Mouse (Mus musculus): ENCODE measurements around the gene Akt1s1.

Akt1s1 gene

GRCm38 (mm10) chr7:44848561-44849415, at the start of gene Akt1s1, which contains the start of gene Tbc1d17:
Akt1s1 (plus strand) TSS chr7:44848991.
Tbc1d17 (minus strand) TSS chr7:44849079.
- peak; percentile 99 to 100 for DNase-seq (ENCODE audit: low spot score in 2 of 2)

GRCm38 (mm10) chr7:44808927-44809326, 39.9 kb upstream of the Akt1s1 start:
- DNase-seq (ENCODE audit: low spot score in 2 of 2) = peak in 1 of 2 experiments; percentile 1

GRCm38 (mm10) chr7:44809466-44809865, 39.3 kb upstream of the Akt1s1 start:
- DNase-seq (ENCODE audit: low spot score in 2 of 2) = peak in 1 of 2 experiments; percentile 2

GRCm38 (mm10) chr7:44810365-44810764, 38.4 kb upstream of the Akt1s1 start:
- no peak for DNase-seq (ENCODE audit: low spot score in 2 of 2)

GRCm38 (mm10) chr7:44810819-44811557, 37.8 kb upstream of the Akt1s1 start:
- DNase-seq (ENCODE audit: low spot score in 2 of 2) = peak in 1 of 2 experiments; percentile 2

- peak in 1 of 2 experiments; percentile 8 for DNase-seq (ENCODE audit: low spot score in 2 of 2)
Observed at GRCm38 (mm10) chr7:44812651-44813325, 36.0 kb upstream of the Akt1s1 start.

- DNase-seq (ENCODE audit: low spot score in 2 of 2) = peak in 1 of 2 experiments; percentile 3
Observed at GRCm38 (mm10) chr7:44813985-44814384, 34.8 kb upstream of the Akt1s1 start.

- DNase-seq (ENCODE audit: low spot score in 2 of 2) = no peak
Observed at GRCm38 (mm10) chr7:44814423-44814822, 34.4 kb upstream of the Akt1s1 start.

GRCm38 (mm10) chr7:44814952-44815553, 33.7 kb upstream of the Akt1s1 start:
- peak; percentile 28 to 44 for DNase-seq (ENCODE audit: low spot score in 2 of 2)

GRCm38 (mm10) chr7:44815721-44816469, 32.9 kb upstream of the Akt1s1 start, which contains the start of the genes Nup62 and Il4i1:
Nup62 (plus strand) TSS chr7:44816088.
Il4i1 (plus strand) TSS chr7:44816387.
- peak; percentile 99 for DNase-seq (ENCODE audit: low spot score in 2 of 2)

- no peak for DNase-seq (ENCODE audit: low spot score in 2 of 2)
Observed at GRCm38 (mm10) chr7:44816470-44817021, 32.2 kb upstream of the Akt1s1 start, which contains the start of gene Atf5. Atf5 (minus strand) TSS chr7:44816658.

GRCm38 (mm10) chr7:44817441-44817840, 31.4 kb upstream of the Akt1s1 start:
- DNase-seq (ENCODE audit: low spot score in 2 of 2) = peak; percentile 1 to 4

GRCm38 (mm10) chr7:44818164-44818563, 30.6 kb upstream of the Akt1s1 start:
- DNase-seq (ENCODE audit: low spot score in 2 of 2) = peak; percentile 7 to 9

GRCm38 (mm10) chr7:44818751-44819235, 30.0 kb upstream of the Akt1s1 start:
- peak; percentile 12 to 25 for DNase-seq (ENCODE audit: low spot score in 2 of 2)

GRCm38 (mm10) chr7:44819391-44819790, 29.4 kb upstream of the Akt1s1 start:
- DNase-seq (ENCODE audit: low spot score in 2 of 2) = peak; percentile 2

GRCm38 (mm10) chr7:44819863-44820262, 28.9 kb upstream of the Akt1s1 start:
- DNase-seq (ENCODE audit: low spot score in 2 of 2) = peak; percentile 1 to 5

- no peak for DNase-seq (ENCODE audit: low spot score in 2 of 2)
Observed at GRCm38 (mm10) chr7:44820525-44820924, 28.3 kb upstream of the Akt1s1 start.

- DNase-seq (ENCODE audit: low spot score in 2 of 2) = peak; percentile 3 to 4
Observed at GRCm38 (mm10) chr7:44821666-44822448, 26.9 kb upstream of the Akt1s1 start.

GRCm38 (mm10) chr7:44823409-44823808, 25.4 kb upstream of the Akt1s1 start:
- DNase-seq (ENCODE audit: low spot score in 2 of 2) = peak in 1 of 2 experiments; percentile 2
